Mouse (Mus musculus): ENCODE results near the gene Prpf18. TPM values are rescaled to one million over a fixed set of nuclear protein-coding genes. Genes with fewer than 3 reads are reported as not detected.

The Prpf18 gene
- total RNA-seq, 2 experiments from 2014 or later, result 39.3 to 42.0 TPM

- no peak for DNase-seq (ENCODE audit: low spot score)
Observed at GRCm38 (mm10) chr2:4575975-4576374, 75.9 kb downstream of the Prpf18 start.

GRCm38 (mm10) chr2:4575163-4575562 is 76.8 kb downstream of the Prpf18 start:
- no peak for DNase-seq (ENCODE audit: low spot score)

- no peak for DNase-seq (ENCODE audit: low spot score)
Observed at GRCm38 (mm10) chr2:4574251-4574650, 77.7 kb downstream of the Prpf18 start.

- no peak for DNase-seq (ENCODE audit: low spot score)
Observed at GRCm38 (mm10) chr2:4573386-4573785, 78.5 kb downstream of the Prpf18 start.

GRCm38 (mm10) chr2:4572498-4573263 is 79.2 kb downstream of the Prpf18 start:
- no peak for DNase-seq (ENCODE audit: low spot score)

Other genes with a start within 250 kb of the Prpf18 start
- gene Bend7, start 65.7 kb upstream of the Prpf18 start, total RNA-seq (2021), result 1 to 10 TPM; 1.5 to 2.3 TPM
- gene Sephs1, start 229.5 kb upstream of the Prpf18 start, total RNA-seq (2021), result 10 to 100 TPM; 16.1 to 18.4 TPM

All from gastrocnemius, adult 18-20 months (tissue).